Mouse (Mus musculus) B cell, adult 67 days (primary cell): Measurements from ENCODE around the gene Cep295. TPM values are rescaled to one million over a fixed set of nuclear protein-coding genes. Genes with fewer than 3 reads are reported as not detected.

Experiments used
- total RNA-seq, 2 experiments: library from RNA; stranded (reverse); gene quantifications; 4 replicates each; pipeline ENCODE4 v1.2.4; 2023

Gene Cep295
- 10 to 100 TPM; 60.6 to 63.0 TPM for total RNA-seq

DNA sequence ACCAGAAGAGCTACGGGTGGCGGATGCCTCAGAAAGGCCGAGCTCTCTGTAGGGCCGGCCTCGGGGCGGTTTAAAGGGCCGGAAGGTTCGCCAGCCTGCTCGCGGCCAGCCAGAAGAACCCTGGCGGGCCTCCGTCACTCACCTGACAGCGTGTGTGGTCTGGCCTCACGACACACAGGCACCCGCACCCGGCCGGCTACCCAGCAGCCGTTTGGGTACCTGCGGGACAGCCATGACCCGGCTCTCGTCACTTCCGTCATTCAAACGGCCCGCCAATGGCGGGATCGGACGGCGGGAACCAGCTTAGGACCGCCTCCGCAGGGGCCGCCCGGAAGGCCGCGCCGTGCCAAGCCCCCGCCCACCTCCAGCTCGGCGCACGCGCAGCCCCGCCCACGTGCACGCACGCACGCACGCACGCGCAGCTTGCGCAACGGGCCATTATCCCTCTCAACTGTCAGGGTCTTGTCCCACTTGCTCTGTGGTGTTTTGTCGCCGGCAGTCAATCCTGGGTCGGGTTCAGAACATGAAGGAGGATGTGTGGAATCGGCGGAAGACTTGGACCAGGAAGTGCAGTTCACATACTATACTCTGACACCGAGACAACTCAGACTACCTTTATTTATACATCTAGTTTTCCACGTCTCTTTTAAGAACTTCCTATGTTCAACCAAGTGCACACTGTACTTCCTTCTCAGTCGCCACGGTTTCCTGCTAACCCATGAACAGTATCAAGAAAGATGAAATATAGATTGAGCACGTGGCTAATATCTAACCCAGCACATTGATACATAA, at the start of gene Cep295:
Gene Cep295 (minus strand): TSS at position 305 of the 792 bp plus-strand sequence.

DNA sequence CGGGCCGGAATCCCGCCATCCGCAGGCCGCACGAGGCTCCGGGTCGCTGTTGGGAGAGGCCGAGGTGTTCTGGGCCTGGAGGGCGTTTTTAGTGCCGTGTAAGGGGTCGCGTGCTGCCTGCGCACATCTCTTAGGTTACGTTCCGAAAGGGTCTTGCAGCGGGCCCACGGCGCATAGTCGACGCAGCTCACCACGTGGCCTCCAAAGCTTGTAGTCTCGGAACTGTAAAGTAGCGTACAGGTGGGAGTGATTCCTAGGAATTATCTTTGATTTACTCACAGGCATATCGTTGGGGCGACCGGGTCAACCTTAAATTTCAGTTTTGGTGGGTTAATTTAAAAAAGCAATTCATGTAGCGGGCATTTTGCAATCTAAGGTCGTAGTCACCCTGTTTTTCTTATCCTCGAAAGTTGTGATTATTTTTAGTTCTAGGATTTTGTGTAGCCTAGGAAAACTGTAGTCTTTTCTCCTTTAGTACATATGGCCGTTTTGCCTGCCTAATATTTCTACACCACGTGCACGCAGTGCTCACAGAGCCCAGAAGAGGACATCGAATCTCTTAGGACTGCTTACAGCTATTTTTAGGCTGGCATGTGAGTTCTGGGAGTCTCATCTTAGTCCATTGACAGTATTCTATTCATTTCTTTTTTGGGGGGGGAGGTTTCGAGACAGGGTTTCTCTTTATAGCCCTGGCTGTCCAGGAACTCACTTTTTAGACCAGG, 51.0 kb downstream of the Cep295 start, which contains the start of gene 4931406C07Rik:
Gene 4931406C07Rik (minus strand): TSS at position 51 of the 722 bp plus-strand sequence.

DNA sequence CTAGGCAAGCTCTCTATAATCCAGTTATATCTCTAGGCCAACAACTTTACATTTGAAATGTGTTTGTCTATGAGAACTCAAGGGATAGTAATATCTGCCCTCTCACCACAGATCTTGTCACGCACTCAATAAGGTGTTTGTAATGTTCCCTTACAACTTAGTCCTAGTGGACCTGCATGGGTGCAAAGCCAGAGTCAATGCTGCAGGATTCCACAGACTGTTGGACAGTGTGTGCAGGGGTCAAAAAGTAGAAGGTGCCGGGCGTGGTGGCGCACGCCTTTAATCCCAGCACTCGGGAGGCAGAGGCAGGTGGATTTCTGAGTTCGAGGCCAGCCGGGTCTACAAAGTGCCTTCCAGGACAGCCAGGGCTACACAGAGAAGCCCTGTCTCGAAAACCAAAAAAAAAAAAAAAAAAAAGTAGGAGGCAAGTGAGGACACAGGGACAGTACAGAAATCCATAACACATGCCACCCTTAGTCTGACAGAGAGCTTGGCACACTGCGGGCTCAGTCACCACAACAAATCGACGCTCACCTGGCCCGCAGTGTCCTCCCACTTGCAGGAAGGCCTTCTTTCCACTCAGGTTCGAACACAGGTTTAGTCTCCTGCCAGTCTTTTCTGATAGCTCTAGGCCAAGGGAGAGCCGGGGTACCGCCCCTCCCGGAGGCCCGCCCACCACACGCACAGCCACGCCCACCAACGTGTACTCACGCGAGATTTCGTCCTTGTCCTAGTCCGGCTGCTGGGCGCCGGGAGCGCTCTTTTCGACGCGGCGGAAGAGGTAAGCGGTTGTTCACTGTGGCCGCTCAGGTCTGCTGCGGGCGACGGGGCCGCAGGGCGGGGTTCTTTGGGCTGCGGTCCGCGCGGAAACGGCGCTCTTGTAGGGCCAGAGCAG, 51.8 kb downstream of the Cep295 start, which contains the start of gene Taf1d:
Gene Taf1d (plus strand): TSS at position 712 of the 895 bp plus-strand sequence.

DNA sequence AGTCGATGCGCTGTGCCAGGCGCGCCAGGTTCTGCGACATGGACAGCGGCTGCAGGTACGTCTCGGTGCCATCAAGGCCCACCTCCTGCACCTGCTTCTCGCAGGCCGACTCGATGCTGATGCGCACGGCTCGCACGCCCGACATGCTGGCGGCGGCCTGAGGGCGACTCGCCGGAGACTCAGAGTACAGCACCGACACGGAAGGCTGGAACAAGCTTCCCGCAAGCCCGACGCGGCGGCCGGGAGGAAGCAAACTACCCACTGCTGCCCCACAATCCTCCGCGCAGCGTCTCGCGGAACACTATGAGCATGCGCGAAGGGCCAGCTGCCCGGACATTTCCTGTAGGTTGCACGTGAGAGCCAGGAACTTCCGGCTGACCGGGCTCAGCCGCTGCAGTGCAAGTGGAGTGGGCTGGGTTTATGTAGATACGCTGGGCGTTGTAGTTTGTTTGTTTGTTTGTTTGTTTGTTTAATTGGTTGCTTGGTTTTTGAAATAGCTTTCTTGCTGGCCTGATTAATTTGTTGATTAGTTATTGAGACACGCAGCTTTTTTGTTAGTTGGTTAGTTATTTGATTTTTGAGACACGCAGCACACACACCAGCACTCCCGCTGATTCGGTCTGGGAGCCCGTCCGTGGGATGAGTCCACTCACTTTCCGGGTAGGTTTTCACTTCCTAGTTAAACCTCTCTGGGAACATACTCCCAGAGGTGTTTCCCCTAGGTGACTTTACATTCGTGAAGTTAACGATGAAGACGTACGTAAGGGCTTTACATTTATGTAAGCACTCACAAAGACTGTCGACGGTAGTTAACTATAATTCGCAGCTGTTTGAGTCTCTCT, 77.7 kb downstream of the Cep295 start, which contains the start of gene Med17:
Gene Med17 (minus strand): TSS at position 283 of the 842 bp plus-strand sequence.

Other genes starting within 250 kb of the Cep295 start
- not detected for gene Hephl1, start 245.7 kb downstream of the Cep295 start, total RNA-seq
- not detected for gene Vstm5, start 118.7 kb downstream of the Cep295 start, total RNA-seq
- 10 to 100 TPM; 51.1 to 52.4 TPM for gene Med17, start 77.9 kb downstream of the Cep295 start, total RNA-seq
- gene Taf1d, start 51.6 kb downstream of the Cep295 start, total RNA-seq = 100 to 1,000 TPM; 292 to 307 TPM
- gene 4931406C07Rik, start 51.3 kb downstream of the Cep295 start, total RNA-seq = 10 to 100 TPM in 1 of 2 experiments, 1 to 10 TPM in 1; 7.0 to 11.4 TPM
- gene Smco4, start 135.6 kb upstream of the Cep295 start, total RNA-seq = 10 to 100 TPM; 10.8 to 12.4 TPM